Mouse (Mus musculus) brain, embryonic 14.5 days (tissue): ENCODE data around the gene Olfml3.

Experiments
- CTCF ChIP-seq: fragments of 200-500 bp; IDR thresholded peaks from 2 replicates; pipeline ENCODE4 v1.5.1; 2012; ENCODE audit warnings: inconsistent platforms, mild to moderate bottlenecking, moderate library complexity, borderline replicate concordance; ENCODE audit not compliant: insufficient read depth, insufficient read length; ENCODE audit errors: extremely low read depth
- POLR2A ChIP-seq: fragments of 200-500 bp; IDR thresholded peaks from 2 replicates; pipeline ENCODE4 v1.6.1; 2012; ENCODE audit warnings: mild to moderate bottlenecking, inconsistent platforms, borderline replicate concordance; ENCODE audit not compliant: poor library complexity, insufficient read depth, insufficient read length, severe bottlenecking; ENCODE audit errors: extremely low read depth

GRCm38 (mm10) chr3:103777940-103778339 is 40.1 kb upstream of the Olfml3 start:
- TF ChIP-seq CTCF (no peak), POLR2A (no peak)
